Mouse (Mus musculus) liver, embryonic 14.5 days (tissue): Measurements from ENCODE around the gene Csrnp3. TPM values are rescaled to one million over a fixed set of nuclear protein-coding genes. Genes with fewer than 3 reads are reported as not detected.

Experiments used
- ATAC-seq: fragments of 200-750 bp; cut with Nextera tagmentation; 2 replicates; pipeline ENCODE4 v1.8.0; 2017; ENCODE audit warnings: moderate number of reproducible peaks, mild to moderate bottlenecking, moderate library complexity; ENCODE audit not compliant: insufficient read depth
- DNase-seq, 3 experiments: peaks; one replicate each; pipeline ENCODE4 v3.0.0-alpha.2; 2012 to 2013; ENCODE audit warnings: low read depth in 3 of 3, low spot score in 3 of 3
- H3K27ac ChIP-seq: fragments of 300-500 bp; sonication (generic); 2 replicates; pipeline ENCODE4 v1.5.1; 2014; ENCODE audit warnings: moderate library complexity, mild to moderate bottlenecking, control low read depth, inconsistent platforms
- H3K27me3 ChIP-seq: fragments of 300-500 bp; sonication (generic); 2 replicates; pipeline ENCODE4 v1.6.1; 2014; ENCODE audit warnings: mild to moderate bottlenecking, low read length, moderate library complexity; ENCODE audit not compliant: control insufficient read depth, insufficient read depth
- H3K36me3 ChIP-seq: fragments of 300-500 bp; sonication (generic); replicated peaks from 2 replicates; pipeline ENCODE4 v1.6.1; 2014; ENCODE audit warnings: low read depth; ENCODE audit not compliant: control insufficient read depth, insufficient read depth
- H3K4me1 ChIP-seq, 2 experiments: fragments of 200-500 bp in 1 of 2; fragments of 300-500 bp in 1 of 2; sonication (generic) in 1 of 2; replicated peaks; 2 replicates each; pipeline ENCODE4 v1.6.1; 2012 to 2014; ENCODE audit warnings: antibody characterized with exemption in 1 of 2, inconsistent platforms in 1 of 2, low read length in 1 of 2; ENCODE audit not compliant: control insufficient read depth in 2 of 2, insufficient read depth in 2 of 2
- H3K4me2 ChIP-seq: fragments of 300-500 bp; sonication (generic); 2 replicates; pipeline ENCODE4 v1.6.1; 2014; ENCODE audit warnings: low read depth, mild to moderate bottlenecking, control low read depth, moderate library complexity
- H3K4me3 ChIP-seq, 2 experiments: fragments of 200-500 bp in 1 of 2; fragments of 300-500 bp in 1 of 2; sonication (generic) in 1 of 2; 2 replicates each; pipeline ENCODE4 v1.5.1; 2012 to 2014; ENCODE audit warnings: low read depth in 2 of 2, low read length in 2 of 2, mild to moderate bottlenecking in 2 of 2, control low read depth in 1 of 2, inconsistent platforms in 1 of 2, moderate library complexity in 1 of 2; ENCODE audit not compliant: insufficient read depth in 1 of 2
- H3K9ac ChIP-seq: fragments of 300-500 bp; sonication (generic); replicated peaks from 2 replicates; pipeline ENCODE4 v1.6.1; 2014; ENCODE audit warnings: mild to moderate bottlenecking, control low read depth, moderate library complexity
- H3K9me3 ChIP-seq: fragments of 300-500 bp; sonication (generic); 2 replicates; pipeline ENCODE4 v1.6.1; 2016; ENCODE audit warnings: low read length, mixed read lengths; ENCODE audit not compliant: control insufficient read depth
- CTCF ChIP-seq: IDR thresholded peaks from 2 replicates; pipeline ENCODE4 v1.5.1; 2016; ENCODE audit warnings: antibody characterized with exemption, low read depth, control low read depth
- EP300 ChIP-seq: IDR thresholded peaks from 2 replicates; pipeline ENCODE4 v1.6.1; 2016; ENCODE audit warnings: antibody characterized with exemption, low read depth
- WGBS: fragments of 180-500 bp; shearing (Covaris S2); extraction: QIAGEN DNeasy Blood & Tissue Kit; methylation state at CpG from one replicate; pipeline ENCODE4 v1.1.7; 2014; ENCODE audit not compliant: insufficient replicate concordance; 5-methylcytosine and 5-hydroxymethylcytosine counted together
- polyA plus RNA-seq, 2 experiments: library from polyadenylated mRNA; depleted of rRNA in 1 of 2; stranded (reverse) in 1 of 2; unstranded in 1 of 2; fragments of >200 nt; fragmentation: Nextera tagmentation in 1 of 2; extraction: Ambion mirVana in 1 of 2; gene quantifications; 2 replicates each; pipeline versions ENCODE4 v1.2.1 to v1.2.3; 2012 to 2014

The Csrnp3 gene
- polyA plus RNA-seq, 2 experiments, result 0.02 TPM; not detected in 1

DNA sequence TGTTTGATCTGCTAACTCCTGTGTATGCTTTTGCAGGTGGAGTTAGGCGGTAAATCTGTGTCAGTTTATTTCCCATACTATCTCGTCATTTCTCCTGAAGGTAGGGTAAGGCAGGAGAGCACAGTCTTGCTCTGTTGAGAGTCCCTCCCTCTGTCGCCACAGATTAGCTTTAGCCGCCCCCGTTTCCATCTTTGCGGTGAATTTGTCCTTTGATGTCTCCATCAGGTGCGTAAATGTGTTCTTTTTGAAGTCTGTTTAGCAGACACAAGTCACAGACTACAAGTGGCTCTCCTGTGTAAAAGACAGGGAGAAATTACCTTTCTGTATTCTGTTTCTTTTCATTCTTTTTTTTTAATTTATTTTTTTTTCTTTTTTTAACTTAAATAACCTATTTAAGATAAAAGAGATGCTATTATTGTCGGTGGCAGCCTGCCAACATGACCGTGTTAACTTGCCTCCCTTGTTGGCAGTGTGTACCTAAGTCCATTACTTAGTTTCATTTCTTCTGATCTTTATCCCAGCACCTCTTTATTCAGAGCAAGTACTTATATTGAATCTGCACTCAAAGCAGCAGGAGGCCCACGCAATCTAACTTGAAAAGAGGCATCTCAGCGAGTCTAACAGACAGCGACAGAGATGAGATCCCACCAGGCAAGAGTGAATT is 25.5 kb downstream of the Csrnp3 start:
- H3K36me3 ChIP-seq, result no peaks in the 10 kb centered on the region
- 62% methylated on average over 12 of the region's 12 CpGs for WGBS

DNA sequence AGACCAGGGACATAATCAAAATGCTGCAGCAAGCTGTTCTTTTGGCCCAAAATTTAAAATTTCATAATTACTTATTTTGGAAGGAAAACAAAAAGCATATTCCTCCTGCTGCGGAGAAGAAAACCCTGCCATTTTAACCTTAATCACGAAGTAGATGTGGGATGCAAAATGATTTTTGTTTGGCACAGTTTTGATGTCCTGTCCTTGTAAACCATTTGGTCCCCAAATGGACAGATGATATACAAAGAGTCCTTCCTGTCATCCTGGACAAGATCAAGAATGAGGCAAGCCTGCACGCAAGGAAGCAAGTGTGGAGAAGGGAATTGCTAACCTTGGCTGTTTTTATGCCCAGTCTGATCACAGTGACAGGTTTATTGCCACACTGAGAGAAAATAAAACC is 46.0 kb downstream of the Csrnp3 start:
- no peak overlapping the region for H3K4me3 ChIP-seq
- DNase-seq, result no peak
- 83% methylated on average over 3 of the region's 3 CpGs for WGBS
- no peak overlapping the region for H3K9ac ChIP-seq
- no peaks in the 10 kb centered on the region for H3K9me3 ChIP-seq
- no peak overlapping the region for H3K27ac ChIP-seq
- no peaks in the 10 kb centered on the region for H3K36me3 ChIP-seq
- H3K4me1 ChIP-seq, result peaks cover 23 to 25% of the 10 kb centered on the region in 2 experiments
- no peak overlapping the region for H3K4me2 ChIP-seq
- no peak for ATAC-seq
- TF ChIP-seq EP300, result no peak
- H3K27me3 ChIP-seq, result no peaks in the 10 kb centered on the region

More for the DNA sequence above, 25.5 kb downstream of the Csrnp3 start:
- Histone ChIP-seq H3K27me3 (no peaks in the 10 kb centered on the region), H3K4me1 (no peaks in the 10 kb centered on the region), H3K27ac (no peak overlapping the region), H3K9me3 (no peaks in the 10 kb centered on the region), H3K4me3 (no peak overlapping the region), H3K9ac (no peak overlapping the region), H3K4me2 (no peak overlapping the region)
- no peak for ATAC-seq
- TF ChIP-seq CTCF, result no peak
- no peak for TF ChIP-seq EP300
- no peak for DNase-seq

DNA sequence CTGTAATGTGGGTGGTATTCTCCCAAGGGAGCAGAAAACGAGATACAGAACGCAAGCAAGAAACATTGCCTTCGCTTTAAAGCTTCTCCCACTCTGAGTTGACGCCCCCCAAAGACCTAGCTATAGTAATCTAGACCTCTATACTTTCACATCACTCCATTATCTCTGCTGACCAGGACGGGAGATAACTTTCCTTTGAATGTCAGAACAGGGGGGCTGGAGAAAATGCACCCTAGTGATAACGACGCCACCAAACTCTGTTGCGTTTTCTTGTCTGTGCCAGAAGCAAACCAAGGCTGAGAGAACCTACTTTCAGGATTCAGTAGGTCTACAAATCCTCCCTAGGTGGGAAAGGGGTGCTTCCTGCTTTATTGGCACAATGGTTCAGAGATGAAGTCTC is 47.7 kb downstream of the Csrnp3 start:
- ATAC-seq, result peak; percentile 79
- H3K9ac ChIP-seq, result no peak overlapping the region; the same call in 1 of the 2 replicates

DNA sequence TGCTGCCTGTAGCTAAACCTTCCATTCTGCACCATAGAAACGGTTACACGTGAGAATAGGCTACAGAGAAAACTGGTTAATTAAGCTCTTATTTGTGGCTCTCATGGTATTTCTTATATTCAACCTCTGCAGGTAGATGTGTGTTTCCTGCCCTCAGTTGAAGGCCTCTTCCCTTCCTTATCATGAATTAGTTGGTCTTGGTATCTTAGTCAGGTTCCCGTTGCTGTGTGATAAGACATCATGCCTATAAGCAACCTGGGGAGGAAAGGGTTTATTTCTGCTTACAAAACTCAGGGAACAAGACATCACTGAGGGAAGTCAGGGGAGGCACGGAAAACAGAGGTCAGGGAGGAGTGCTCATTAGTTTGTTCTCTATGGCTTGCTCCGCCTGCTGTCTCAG is 48.7 kb downstream of the Csrnp3 start:
- Histone ChIP-seq H3K27ac (no peak overlapping the region; the same call in 1 of the 2 replicates), H3K4me1 (peaks cover 23 to 25% of the 10 kb centered on the region in 2 experiments), H3K4me3 (no peak overlapping the region), H3K9ac (no peak overlapping the region), H3K9me3 (no peaks in the 10 kb centered on the region), H3K4me2 (no peak overlapping the region), H3K36me3 (no peaks in the 10 kb centered on the region), H3K27me3 (no peaks in the 10 kb centered on the region)
- WGBS, result 51% methylated on average over 5 of the region's 5 CpGs
- ATAC-seq, result peak; percentile 43; the same call in 1 of the 2 replicates
- peak in 1 of 3 experiments; percentile 15 for DNase-seq
- TF ChIP-seq EP300 (no peak), CTCF (no peak)

More for the DNA sequence above, 47.7 kb downstream of the Csrnp3 start:
- DNase-seq, result peak; percentile 41 to 63 (median 49)
- Histone ChIP-seq H3K4me1 (peaks cover 23 to 25% of the 10 kb centered on the region in 2 experiments), H3K36me3 (no peaks in the 10 kb centered on the region), H3K4me3 (no peak overlapping the region), H3K9me3 (no peaks in the 10 kb centered on the region), H3K4me2 (peak overlapping the region; percentile 35), H3K27ac (peak overlapping the region; percentile 48), H3K27me3 (no peaks in the 10 kb centered on the region)
- 21% methylated on average over 8 of the region's 8 CpGs for WGBS
- TF ChIP-seq EP300, result peak; percentile 78
- TF ChIP-seq CTCF, result no peak

DNA sequence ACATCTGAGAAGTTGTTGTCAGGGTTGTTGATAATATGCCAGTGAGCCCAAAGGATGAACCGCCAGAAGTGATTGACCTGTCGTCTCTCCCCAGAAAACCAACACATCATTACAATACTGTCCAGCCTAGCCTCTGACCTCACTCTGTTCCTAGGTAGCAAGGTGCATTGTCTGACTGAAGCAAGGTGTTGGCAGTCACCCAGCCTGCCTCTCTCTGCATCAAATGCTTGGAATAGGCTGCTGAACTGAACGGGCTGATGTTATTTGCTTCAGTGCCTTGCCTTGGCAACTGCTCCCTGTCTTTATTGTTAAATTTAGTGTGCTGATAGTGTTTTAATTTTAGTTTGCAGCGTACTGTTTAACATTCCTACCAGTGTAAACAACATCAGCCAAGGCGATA is 51.0 kb downstream of the Csrnp3 start:
- no peak overlapping the region for H3K4me2 ChIP-seq
- DNase-seq, result no peak
- no peak for TF ChIP-seq EP300
- no peak for TF ChIP-seq CTCF

More for the DNA sequence above, 51.0 kb downstream of the Csrnp3 start:
- WGBS, result 50% methylated on average over 5 of the region's 5 CpGs
- ATAC-seq, result no peak
- H3K4me1 ChIP-seq, result peaks cover 23 to 24% of the 10 kb centered on the region in 2 experiments
- H3K9ac ChIP-seq, result no peak overlapping the region
- no peaks in the 10 kb centered on the region for H3K9me3 ChIP-seq
- H3K4me3 ChIP-seq, result no peak overlapping the region
- H3K27ac ChIP-seq, result no peak overlapping the region
- no peaks in the 10 kb centered on the region for H3K36me3 ChIP-seq
- H3K27me3 ChIP-seq, result no peaks in the 10 kb centered on the region
